Mouse (Mus musculus) MEL (cell line): ENCODE data around the gene Phgdh. TPM values are rescaled to one million over a fixed set of nuclear protein-coding genes. Genes with fewer than 3 reads are reported as not detected.

Experiments
- DNase-seq: peaks from one replicate; pipeline ENCODE4 v3.0.0; 2011; ENCODE audit warnings: low read depth, low spot score
- H3K27ac ChIP-seq: 2 replicates; pipeline ENCODE4 v1.5.1; 2012; ENCODE audit warnings: low read depth, mild to moderate bottlenecking, control low read depth, low read length, moderate library complexity; ENCODE audit not compliant: control insufficient read depth
- H3K27me3 ChIP-seq, 2 experiments: fragments of 150-350 bp in 1 of 2; sonication (generic) in 1 of 2; 2 replicates each; pipeline ENCODE4 v1.6.1; 2012; ENCODE audit warnings: low read length in 2 of 2, mild to moderate bottlenecking in 2 of 2, improper control_type of control experiment in 1 of 2, moderate library complexity in 1 of 2; ENCODE audit not compliant: insufficient read depth in 2 of 2, control insufficient read depth in 1 of 2
- H3K36me3 ChIP-seq, 2 experiments: 2 replicates each; pipeline ENCODE4 v1.6.1; 2012 to 2014; ENCODE audit warnings: low read length in 2 of 2, improper control_type of control experiment in 1 of 2, inconsistent platforms in 1 of 2, mild to moderate bottlenecking in 1 of 2; ENCODE audit not compliant: insufficient read depth in 2 of 2, control insufficient read depth in 1 of 2
- H3K4me1 ChIP-seq, 2 experiments: fragments of 150-350 bp in 1 of 2; sonication (generic) in 1 of 2; 2 replicates each; pipeline ENCODE4 v1.6.1; 2012; ENCODE audit warnings: low read length in 2 of 2, improper control_type of control experiment in 1 of 2, mild to moderate bottlenecking in 1 of 2; ENCODE audit not compliant: insufficient read depth in 2 of 2, control insufficient read depth in 1 of 2
- H3K4me3 ChIP-seq, 2 experiments: fragments of 150-350 bp in 1 of 2; sonication (generic) in 1 of 2; 2 replicates each; pipeline ENCODE4 v1.5.1; 2012; ENCODE audit warnings: low read depth in 2 of 2, low read length in 2 of 2, mild to moderate bottlenecking in 2 of 2, moderate library complexity in 2 of 2, control low read depth in 1 of 2, improper control_type of control experiment in 1 of 2; ENCODE audit not compliant: control insufficient read depth in 1 of 2, insufficient read depth in 1 of 2
- H3K79me2 ChIP-seq: 2 replicates; pipeline ENCODE4 v1.6.1; 2012; ENCODE audit warnings: mild to moderate bottlenecking, low read length, moderate library complexity; ENCODE audit not compliant: control insufficient read depth, poor library complexity, insufficient read depth
- H3K9ac ChIP-seq: 2 replicates; pipeline ENCODE4 v1.6.1; 2012; ENCODE audit warnings: low read depth, mild to moderate bottlenecking, control low read depth, low read length, moderate library complexity; ENCODE audit not compliant: control insufficient read depth, poor library complexity, severe bottlenecking
- H3K9me3 ChIP-seq: fragments of 150-350 bp; sonication (generic); replicated peaks from 2 replicates; pipeline ENCODE4 v1.6.1; 2012; ENCODE audit warnings: mild to moderate bottlenecking, low read length, improper control_type of control experiment, moderate library complexity; ENCODE audit not compliant: insufficient read depth
- BHLHE40 ChIP-seq: IDR thresholded peaks from 2 replicates; pipeline ENCODE4 v1.6.1; 2012; ENCODE audit warnings: low read depth, mild to moderate bottlenecking, inconsistent platforms, low read length, improper control_type of control experiment, borderline replicate concordance
- CHD1 ChIP-seq: IDR thresholded peaks from 2 replicates; pipeline ENCODE4 v1.6.1; 2012; ENCODE audit warnings: low read depth, mild to moderate bottlenecking, inconsistent platforms, low read length, improper control_type of control experiment
- CHD2 ChIP-seq: IDR thresholded peaks from 2 replicates; pipeline ENCODE4 v1.6.1; 2011; ENCODE audit warnings: low read length, improper control_type of control experiment
- CTCF ChIP-seq, 3 experiments: IDR thresholded peaks in 2 of 3; conservative IDR thresholded peaks in 1 of 3; 2 replicates each; pipeline ENCODE4 v1.5.1; 2011 to 2012; ENCODE audit warnings: low read length in 3 of 3, low read depth in 2 of 3, mild to moderate bottlenecking in 2 of 3, improper control_type of control experiment in 1 of 3, inconsistent platforms in 1 of 3, mixed read lengths in 1 of 3, moderate library complexity in 1 of 3; ENCODE audit not compliant: control insufficient read depth in 1 of 3, insufficient read depth in 1 of 3, poor library complexity in 1 of 3, severe bottlenecking in 1 of 3
- ELF1 ChIP-seq: IDR thresholded peaks from 2 replicates; pipeline ENCODE4 v1.6.1; 2014; ENCODE audit warnings: low read depth, mild to moderate bottlenecking, inconsistent platforms, low read length, improper control_type of control experiment, moderate library complexity
- EP300 ChIP-seq, 2 experiments: IDR thresholded peaks; 2 replicates each; pipeline ENCODE4 v1.6.1; 2011; ENCODE audit warnings: improper control_type of control experiment in 2 of 2, low read length in 2 of 2, low read depth in 1 of 2, mild to moderate bottlenecking in 1 of 2
- ETS1 ChIP-seq: IDR thresholded peaks from 2 replicates; pipeline ENCODE4 v1.6.1; 2012; ENCODE audit warnings: low read depth, mild to moderate bottlenecking, inconsistent platforms, low read length, improper control_type of control experiment, moderate library complexity
- HCFC1 ChIP-seq: IDR thresholded peaks from 2 replicates; pipeline ENCODE4 v1.6.1; 2012; ENCODE audit warnings: low read depth, mild to moderate bottlenecking, inconsistent platforms, low read length, improper control_type of control experiment, moderate library complexity
- JUND ChIP-seq: IDR thresholded peaks from 2 replicates; pipeline ENCODE4 v1.6.1; 2011; ENCODE audit warnings: low read depth, mild to moderate bottlenecking, improper control_type of control experiment, low read length
- KAT2A ChIP-seq: conservative IDR thresholded peaks from 2 replicates; pipeline ENCODE4 v1.6.1; 2012; ENCODE audit warnings: low read depth, low read length, improper control_type of control experiment, inconsistent platforms
- MAX ChIP-seq: IDR thresholded peaks from 2 replicates; pipeline ENCODE4 v1.6.1; 2011; ENCODE audit warnings: low read length, improper control_type of control experiment
- MAZ ChIP-seq: IDR thresholded peaks from 2 replicates; pipeline ENCODE4 v1.6.1; 2012; ENCODE audit warnings: low read depth, mild to moderate bottlenecking, inconsistent platforms, low read length, improper control_type of control experiment
- MYC ChIP-seq: IDR thresholded peaks from 2 replicates; pipeline ENCODE4 v1.6.1; 2011; ENCODE audit warnings: low read depth, mild to moderate bottlenecking, low read length, improper control_type of control experiment, moderate library complexity
- POLR2AphosphoS5 ChIP-seq: IDR thresholded peaks from 2 replicates; pipeline ENCODE4 v1.6.1; 2012; ENCODE audit warnings: low read depth, borderline replicate concordance, mild to moderate bottlenecking, inconsistent platforms, low read length, moderate library complexity, mixed read lengths
- RAD21 ChIP-seq: IDR thresholded peaks from 2 replicates; pipeline ENCODE4 v1.6.1; 2011; ENCODE audit warnings: mild to moderate bottlenecking, low read depth, low read length, improper control_type of control experiment
- SIN3A ChIP-seq: IDR thresholded peaks from 2 replicates; pipeline ENCODE4 v1.6.1; 2012; ENCODE audit warnings: low read length, improper control_type of control experiment, inconsistent platforms
- SMC3 ChIP-seq: IDR thresholded peaks from 2 replicates; pipeline ENCODE4 v1.6.1; 2011; ENCODE audit warnings: low read depth, low read length, improper control_type of control experiment
- TAL1 ChIP-seq: IDR thresholded peaks from 2 replicates; pipeline ENCODE4 v1.6.1; 2012; ENCODE audit warnings: mild to moderate bottlenecking, inconsistent platforms, low read length, moderate library complexity, mixed read lengths
- TCF12 ChIP-seq: IDR thresholded peaks from 2 replicates; pipeline ENCODE4 v1.6.1; 2014; ENCODE audit warnings: low read depth, mild to moderate bottlenecking, inconsistent platforms, low read length, improper control_type of control experiment, moderate library complexity
- USF1 ChIP-seq: IDR thresholded peaks from 2 replicates; pipeline ENCODE4 v1.6.1; 2014; ENCODE audit warnings: low read depth, mild to moderate bottlenecking, inconsistent platforms, low read length, improper control_type of control experiment, moderate library complexity
- USF2 ChIP-seq, 2 experiments: IDR thresholded peaks; 2 replicates each; pipeline ENCODE4 v1.6.1; 2011 to 2012; ENCODE audit warnings: improper control_type of control experiment in 2 of 2, low read length in 2 of 2, borderline replicate concordance in 1 of 2, inconsistent platforms in 1 of 2, low read depth in 1 of 2, mild to moderate bottlenecking in 1 of 2; ENCODE audit not compliant: insufficient read depth in 1 of 2
- ZC3H11A ChIP-seq: IDR thresholded peaks from 2 replicates; pipeline ENCODE4 v1.6.1; 2012; ENCODE audit warnings: low read depth, mild to moderate bottlenecking, inconsistent platforms, low read length, improper control_type of control experiment
- ZMIZ1 ChIP-seq: IDR thresholded peaks from 2 replicates; pipeline ENCODE4 v1.6.1; 2012; ENCODE audit warnings: low read depth, mild to moderate bottlenecking, inconsistent platforms, low read length, improper control_type of control experiment, moderate library complexity
- ZNF384 ChIP-seq: IDR thresholded peaks from 2 replicates; pipeline ENCODE4 v1.6.1; 2012; ENCODE audit warnings: low read depth, mild to moderate bottlenecking, inconsistent platforms, low read length, improper control_type of control experiment
- polyA plus RNA-seq, 2 experiments: library from polyadenylated mRNA; stranded (reverse) in 1 of 2; unstranded in 1 of 2; fragments of >175 nt in 1 of 2; fragments of >200 nt in 1 of 2; gene quantifications; 2 replicates each; pipeline versions ENCODE4 v1.2.1 to v1.2.4; 2012; ENCODE audit warnings: low replicate concordance in 2 of 2, low read depth in 1 of 2; ENCODE audit not compliant: insufficient read length in 2 of 2, insufficient read depth in 1 of 2, missing spikeins in 1 of 2
- total RNA-seq: library from RNA; depleted of rRNA; stranded (reverse); fragments of 300-350 nt; gene quantifications from 2 replicates; pipeline ENCODE4 v1.2.3, GENCODE M21; 2012

Gene Phgdh
- total and polyA plus RNA-seq, 3 experiments, result 247 to 303 TPM; not detected in 1

GRCm38 (mm10) chr3:98317143-98317542 lies 22.6 kb downstream of the Phgdh start:
- Histone ChIP-seq H3K9me3 (no peaks in the 10 kb centered on the region), H3K4me3 (no peak overlapping the region)
- no peak for DNase-seq
- TF ChIP-seq MYC, result no peak
- TF ChIP-seq TCF12, result no peak
- no peak for TF ChIP-seq ELF1
- TF ChIP-seq CHD1, result no peak
- no peak for TF ChIP-seq BHLHE40
- TF ChIP-seq TAL1, result no peak
- no peak for TF ChIP-seq ETS1
- TF ChIP-seq RAD21, result no peak
- TF ChIP-seq MAZ, result no peak
- TF ChIP-seq ZMIZ1, result no peak
- no peak for TF ChIP-seq ZNF384
- no peak for TF ChIP-seq CHD2
- TF ChIP-seq USF1, result no peak
- no peak for TF ChIP-seq SMC3
- TF ChIP-seq HCFC1, result no peak
- TF ChIP-seq MAX, result no peak
- TF ChIP-seq, all 39 proteins: peak for 0
- H3K27ac ChIP-seq, result no peak overlapping the region
- H3K36me3 ChIP-seq, result peaks cover 0 to 11% of the 10 kb centered on the region in 2 experiments; a peak in 2 of 4 replicates
- no peaks in the 10 kb centered on the region for H3K27me3 ChIP-seq
- no peaks in the 10 kb centered on the region; a peak in 1 of 4 replicates for H3K4me1 ChIP-seq
- no peak overlapping the region for H3K9ac ChIP-seq
- no peaks in the 10 kb centered on the region for H3K79me2 ChIP-seq

- TF ChIP-seq TCF12 (no peak), SIN3A (no peak), JUND (no peak), HCFC1 (no peak), ZNF384 (no peak), BHLHE40 (no peak), EP300 (IDR thresholded peaks at IDR 0.05; ENCODE audit: low read depth in 1 of 2, low read length in 2 of 2) (no peak), SMC3 (no peak), MAZ (no peak), CTCF (IDR thresholded peaks at IDR 0.05 in 2 of 3, conservative IDR thresholded peaks at IDR 0.05 in 1 of 3; ENCODE audit: control insufficient read depth in 1 of 3, insufficient read depth in 1 of 3, low read depth in 2 of 3, low read length in 3 of 3, poor library complexity in 1 of 3, severe bottlenecking in 1 of 3) (no peak), MYC (no peak), ZC3H11A (no peak), POLR2AphosphoS5 (no peak), USF2 (IDR thresholded peaks at IDR 0.05; ENCODE audit: borderline replicate concordance in 1 of 2, insufficient read depth in 1 of 2, low read depth in 1 of 2, low read length in 2 of 2) (no peak), KAT2A (no peak)
- TF ChIP-seq, all 39 proteins: peak for 0
- H3K27me3 ChIP-seq, result no peaks in the 10 kb centered on the region
- H3K9ac ChIP-seq, result no peak overlapping the region
- H3K9me3 ChIP-seq, result no peaks in the 10 kb centered on the region
- H3K36me3 ChIP-seq, result peaks cover 0 to 11% of the 10 kb centered on the region in 2 experiments; a peak in 2 of 4 replicates
- H3K4me3 ChIP-seq, result no peak overlapping the region
- no peaks in the 10 kb centered on the region for H3K79me2 ChIP-seq
- no peak for DNase-seq
- H3K27ac ChIP-seq, result no peak overlapping the region
- no peaks in the 10 kb centered on the region; a peak in 1 of 4 replicates for H3K4me1 ChIP-seq
Observed at GRCm38 (mm10) chr3:98315181-98315580, 24.6 kb downstream of the Phgdh start.
